Mouse (Mus musculus): ENCODE measurements at regions not wholly inside any gene's neighbourhood (a gene's known extent, or its start where the extent isn't known, plus 50 kb on each side); places are given as distances from the start of the nearest gene placed in this dataset.

DNA sequence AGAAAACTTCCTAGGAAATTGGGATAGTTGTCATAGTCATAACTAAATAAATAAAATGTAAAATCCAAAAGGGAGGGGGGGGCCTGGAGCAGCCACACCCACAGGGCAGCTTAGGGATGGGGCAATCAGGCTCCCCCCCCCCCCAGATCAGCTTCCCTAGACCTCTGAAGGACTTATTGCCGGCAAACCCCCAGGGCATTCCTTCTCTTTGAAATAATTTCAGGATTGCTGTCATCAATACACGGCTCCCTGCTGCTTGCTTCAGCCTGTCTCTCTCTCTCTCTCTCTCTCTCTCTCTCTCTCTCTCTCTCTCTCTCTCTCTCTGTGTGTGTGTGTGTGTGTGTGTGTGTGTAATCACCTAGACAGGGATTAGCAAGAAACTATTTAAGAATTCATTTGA lies 93.8 kb upstream of the Itga6 start:
- TF ChIP-seq CTCF (IDR thresholded peaks at IDR 0.05; ENCODE audit: extremely low read depth, insufficient read depth, insufficient read length, insufficient replicate concordance) (no peak), POLR2A (IDR thresholded peaks at IDR 0.05; ENCODE audit: low read depth, low read length) (no peak)

All from spleen, adult 2 months (tissue).